Mouse (Mus musculus) gastrocnemius, postnatal 10 days (tissue): Measurements from ENCODE around the gene Cnpy1. TPM values are rescaled to one million over a fixed set of nuclear protein-coding genes. Genes with fewer than 3 reads are reported as not detected.
A peak's percentile ranks its signal among the peaks of the same experiment; 100 is the strongest.

Source experiments
- DNase-seq: peaks from one replicate; pipeline ENCODE4 v3.0.0; 2021; ENCODE audit warnings: mixed read lengths
- long read RNA-seq, 2 experiments: library from polyadenylated mRNA; stranded (forward); transcript quantifications; one replicate each; pipeline ENCODE4 v2.0.0; 2021
- total RNA-seq, 2 experiments: library from RNA; stranded (reverse); gene quantifications; 2 replicates each; pipeline ENCODE4 v1.2.3; 2021

The Cnpy1 gene
- not detected for total RNA-seq
- long read RNA-seq, experiment 1, result 0 reads
- long read RNA-seq, experiment 2, result 0 reads

GRCm38 (mm10) chr5:28245574-28245973 is at the start of gene Cnpy1:
TSS of gene Cnpy1 (minus strand) at chr5:28245806.
- no peak for DNase-seq

GRCm38 (mm10) chr5:28293990-28294389 is 48.4 kb upstream of the Cnpy1 start:
- DNase-seq, result peak; percentile 91

- no peak for DNase-seq
Observed at GRCm38 (mm10) chr5:28292281-28292680, 46.7 kb upstream of the Cnpy1 start.

- DNase-seq, result no peak
Observed at GRCm38 (mm10) chr5:28291118-28291850, 45.7 kb upstream of the Cnpy1 start.

- no peak for DNase-seq
Observed at GRCm38 (mm10) chr5:28290630-28291029, 45.0 kb upstream of the Cnpy1 start.

- DNase-seq, result no peak
Observed at GRCm38 (mm10) chr5:28289111-28289510, 43.5 kb upstream of the Cnpy1 start.

GRCm38 (mm10) chr5:28277279-28277678 is 31.7 kb upstream of the Cnpy1 start:
- no peak for DNase-seq

GRCm38 (mm10) chr5:28272836-28273235 is 27.2 kb upstream of the Cnpy1 start:
- DNase-seq, result no peak

GRCm38 (mm10) chr5:28269469-28269991 is 23.9 kb upstream of the Cnpy1 start:
- DNase-seq, result no peak

GRCm38 (mm10) chr5:28267576-28267975 is 22.0 kb upstream of the Cnpy1 start:
- no peak for DNase-seq

GRCm38 (mm10) chr5:28265653-28266052 is 20.0 kb upstream of the Cnpy1 start:
- DNase-seq, result no peak

GRCm38 (mm10) chr5:28263852-28264251 is 18.2 kb upstream of the Cnpy1 start:
- no peak for DNase-seq

GRCm38 (mm10) chr5:28262070-28262469 is 16.5 kb upstream of the Cnpy1 start:
- DNase-seq, result no peak

- DNase-seq, result no peak
Observed at GRCm38 (mm10) chr5:28259939-28260338, 14.3 kb upstream of the Cnpy1 start.

- DNase-seq, result no peak
Observed at GRCm38 (mm10) chr5:28259385-28259784, 13.8 kb upstream of the Cnpy1 start.

GRCm38 (mm10) chr5:28257816-28258215 is 12.2 kb upstream of the Cnpy1 start:
- no peak for DNase-seq

GRCm38 (mm10) chr5:28252999-28253398 is 7.4 kb upstream of the Cnpy1 start:
- no peak for DNase-seq

GRCm38 (mm10) chr5:28252260-28252659 is 6.7 kb upstream of the Cnpy1 start:
- no peak for DNase-seq

- no peak for DNase-seq
Observed at GRCm38 (mm10) chr5:28251211-28251764, 5.7 kb upstream of the Cnpy1 start.

- DNase-seq, result no peak
Observed at GRCm38 (mm10) chr5:28250479-28250878, 4.9 kb upstream of the Cnpy1 start.

GRCm38 (mm10) chr5:28245121-28245520 is 485 bp downstream of the Cnpy1 start:
- DNase-seq, result no peak

- no peak for DNase-seq
Observed at GRCm38 (mm10) chr5:28243501-28244177, 2.0 kb downstream of the Cnpy1 start.

GRCm38 (mm10) chr5:28241423-28241822 is 4.2 kb downstream of the Cnpy1 start:
- DNase-seq, result no peak
